In the genomic region with DNA sequence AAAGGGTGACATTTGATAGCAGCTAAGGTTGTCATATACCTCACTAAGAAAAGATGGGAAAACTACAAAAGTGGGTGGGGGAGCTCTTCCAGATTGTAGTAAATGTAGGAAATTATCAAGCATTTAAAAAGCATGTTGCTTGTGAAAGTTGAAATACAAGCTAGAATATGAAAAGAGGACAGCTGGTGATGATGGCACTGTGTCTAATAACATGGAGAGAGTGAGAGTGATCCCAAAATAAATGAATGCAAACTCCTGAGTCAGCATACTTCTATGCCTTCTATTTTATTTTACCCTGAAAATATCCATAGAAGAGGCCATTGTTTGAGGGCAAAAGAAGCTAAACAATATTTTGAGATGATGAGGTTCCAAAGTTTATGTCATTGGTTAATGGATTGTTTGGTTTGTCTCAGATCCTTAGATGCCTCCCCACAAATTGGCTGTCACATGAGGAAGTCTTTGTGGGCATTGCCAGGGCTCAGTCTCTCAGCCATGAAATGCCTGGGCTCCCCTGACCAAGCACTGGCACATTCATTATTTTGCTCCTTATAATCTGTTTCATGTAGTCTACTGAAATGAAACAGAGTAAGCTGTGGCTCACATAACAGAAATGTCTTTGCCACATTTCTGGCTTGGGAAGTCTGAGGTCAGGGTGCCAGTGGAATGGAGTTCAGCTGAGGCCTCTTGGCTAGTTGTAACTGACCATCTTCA, we compare ENCODE assay signal across 19 mouse cellular contexts.
"Had no signal": no experiment of that assay in that cellular context is flagged by ENCODE, and none has a peak within 500 bp of the region (broad histone marks: within the 10 kb centered on the region; RNA-seq: fewer than 3 reads in every experiment).

No protein-coding gene starts in this region.

- H3K9ac ChIP-seq: liver, embryonic 14.5 days; liver, postnatal 0 days; lung, embryonic 14.5 days; midbrain, embryonic 12.5 days; midbrain, embryonic 15.5 days; neural tube, embryonic 13.5 days; stomach, embryonic 15.5 days had no signal

- ATAC-seq: liver, postnatal 0 days; lung, postnatal 0 days; midbrain, embryonic 15.5 days had no signal

- H3K36me3 ChIP-seq: midbrain, embryonic 12.5 days; midbrain, embryonic 15.5 days; neural tube, embryonic 13.5 days; stomach, embryonic 15.5 days had no signal

- H3K4me3 ChIP-seq: left cerebral cortex, adult 2 months; midbrain, embryonic 12.5 days; midbrain, embryonic 15.5 days; myocyte; neural tube, embryonic 13.5 days; stomach, embryonic 15.5 days had no signal

- DNase-seq: kidney, adult 2 months; kidney, postnatal 25 days; layer of hippocampus, postnatal 36 days; liver, postnatal 0 days; lung, embryonic 14.5 days; retina, postnatal 1 day; right cerebral cortex, postnatal 25 days; spleen, adult 18-20 months; thymus, postnatal 25 days had no signal

- H3K27me3 ChIP-seq: midbrain, embryonic 12.5 days; midbrain, embryonic 15.5 days; neural tube, embryonic 13.5 days; stomach, embryonic 15.5 days had no signal

- H3K4me2 ChIP-seq: lung, embryonic 14.5 days; midbrain, embryonic 12.5 days; midbrain, embryonic 15.5 days; neural tube, embryonic 13.5 days; stomach, embryonic 15.5 days had no signal

- H3K4me1 ChIP-seq: midbrain, embryonic 12.5 days; midbrain, embryonic 15.5 days; neural tube, embryonic 13.5 days; stomach, embryonic 15.5 days had no signal

- H3K27ac ChIP-seq: kidney, postnatal 0 days; left cerebral cortex, adult 2 months; liver, embryonic 14.5 days; macrophage; midbrain, embryonic 12.5 days; midbrain, embryonic 15.5 days; neural tube, embryonic 13.5 days; stomach, embryonic 15.5 days had no signal

- H3K9me3 ChIP-seq: midbrain, embryonic 12.5 days; midbrain, embryonic 15.5 days; neural tube, embryonic 13.5 days; stomach, embryonic 15.5 days had no signal
